Mouse (Mus musculus) left cerebral cortex, adult 9 months (tissue): ENCODE results near the gene Vmn2r60.
"Not testable (repeated sequence)": the region's sequence is repeated elsewhere in the genome, so short reads cannot be mapped to it uniquely, and the experiment has no call there.

Source experiments
- DNase-seq, 2 experiments: peaks; one replicate each; pipeline ENCODE4 v3.0.0; 2022; ENCODE audit warnings: low spot score in 2 of 2

Gene Vmn2r60

DNA sequence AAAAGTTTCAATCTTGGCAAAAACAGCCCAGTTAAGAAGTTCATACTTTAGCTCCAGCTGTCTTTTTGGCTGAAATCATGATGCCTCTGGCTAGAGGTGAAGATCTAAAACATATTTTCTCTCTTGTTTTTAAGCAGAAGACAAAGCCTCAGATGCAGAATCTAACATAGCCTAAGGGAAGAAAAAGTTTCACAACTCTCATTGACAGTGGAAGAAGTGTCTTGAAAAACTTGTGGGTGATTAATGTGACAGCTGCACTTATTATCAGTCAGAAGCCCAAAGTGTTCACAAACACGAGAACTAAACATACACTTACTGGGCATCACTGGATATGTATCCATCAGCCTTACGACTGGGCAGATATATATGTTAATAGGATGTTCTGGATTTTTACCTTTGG lies at the start of gene Vmn2r60:
Gene Vmn2r60, plus strand, starts transcription at position 301 of the 400 bp plus-strand sequence.
- DNase-seq = no peak

DNA sequence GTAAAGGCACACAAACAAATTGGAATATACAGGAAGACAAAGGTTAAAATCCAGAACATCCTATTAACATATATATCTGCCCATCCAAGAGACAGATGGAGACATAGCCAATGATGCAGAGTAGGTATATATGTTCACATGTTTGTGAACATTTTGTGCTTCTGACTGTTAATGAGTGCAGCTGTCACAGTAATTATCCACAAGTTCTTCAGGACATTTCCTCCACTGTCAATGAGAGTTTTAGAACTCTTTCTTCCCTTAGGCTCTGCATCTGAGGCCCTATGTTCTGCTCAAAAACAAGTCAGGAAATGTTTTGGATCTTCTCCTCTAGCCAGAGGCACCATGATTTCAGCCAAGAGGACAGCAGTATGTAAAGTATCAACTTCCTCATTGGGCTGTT lies 48.6 kb upstream of the Vmn2r60 start, which contains the start of gene Vmn2r59:
Gene Vmn2r59, minus strand, starts transcription at position 101 of the 400 bp plus-strand sequence.
- no peak for DNase-seq

DNA sequence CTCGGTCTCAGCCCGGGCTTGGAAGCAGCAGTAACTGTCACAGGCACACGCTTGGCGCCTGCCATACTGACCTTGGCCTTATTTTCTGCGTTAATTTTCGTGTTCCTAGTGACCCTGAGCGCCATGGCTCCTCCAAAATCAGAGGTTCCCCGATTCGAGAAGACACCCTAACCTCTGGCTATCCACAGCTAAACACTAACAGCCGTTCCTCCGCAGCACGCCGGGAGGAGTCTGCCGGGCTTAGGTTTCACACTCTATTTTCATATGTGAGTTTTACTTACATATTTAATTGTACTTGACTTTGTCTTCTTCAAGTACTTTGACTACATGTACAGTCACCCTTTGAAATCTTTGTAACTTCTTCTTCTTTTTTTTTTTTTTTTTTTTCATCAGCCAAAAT lies 509 bp upstream of the Vmn2r60 start:
- DNase-seq = not testable (repeated sequence)
